Mouse (Mus musculus) left cerebral cortex, postnatal 14 days (tissue): ENCODE data around the gene Fbxl19. TPM values are rescaled to one million over a fixed set of nuclear protein-coding genes. Genes with fewer than 3 reads are reported as not detected.
"Not testable (repeated sequence)": the region's sequence is repeated elsewhere in the genome, so short reads cannot be mapped to it uniquely, and the experiment has no call there.

Experiments used
- DNase-seq, 2 experiments: peaks; one replicate each; pipeline ENCODE4 v3.0.0; 2021 to 2022; ENCODE audit warnings: low spot score in 2 of 2, mixed read lengths in 1 of 2
- intact Hi-C: fragments of 180-260 bp; cut with DNase I; formaldehyde crosslinking; loops from one replicate; pipeline ENCODE4 v1.15.1; 2025
- total RNA-seq, 2 experiments: library from RNA; stranded (reverse); gene quantifications; 2 replicates each; pipeline ENCODE4 v1.2.3; 2021

Gene Fbxl19
- total RNA-seq, 2 experiments from 2014 or later, result 89.1 to 89.8 TPM

DNA sequence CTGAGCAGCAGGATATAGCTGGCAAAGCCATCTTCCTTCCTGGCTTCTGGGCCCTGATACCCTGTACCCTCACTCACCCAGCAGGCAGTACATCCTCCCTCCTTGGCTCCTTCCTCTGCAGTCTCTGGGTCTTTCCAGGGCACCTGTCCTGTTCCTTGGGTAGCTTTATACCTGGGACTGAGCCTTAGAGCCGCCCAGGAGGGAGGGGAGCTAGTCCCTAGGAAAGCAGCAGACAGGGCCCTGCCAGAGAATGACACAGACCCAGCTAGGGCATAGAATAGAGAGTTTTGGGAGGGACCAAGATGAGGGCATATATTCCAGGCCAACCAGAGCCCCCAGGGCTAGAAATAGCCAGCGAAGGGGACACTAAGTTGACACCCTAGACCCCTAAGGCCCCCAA lies 18.9 kb upstream of the Fbxl19 start:
- intact Hi-C loops, result no loop called here
- no peak for DNase-seq

GRCm38 (mm10) chr7:127725924-127726323 lies 18.4 kb upstream of the Fbxl19 start:
- intact Hi-C loops, result no loop called here
- no peak for DNase-seq

GRCm38 (mm10) chr7:127727898-127728297 lies 16.4 kb upstream of the Fbxl19 start:
- no peak for DNase-seq
- intact Hi-C loops, result no loop called here

DNA sequence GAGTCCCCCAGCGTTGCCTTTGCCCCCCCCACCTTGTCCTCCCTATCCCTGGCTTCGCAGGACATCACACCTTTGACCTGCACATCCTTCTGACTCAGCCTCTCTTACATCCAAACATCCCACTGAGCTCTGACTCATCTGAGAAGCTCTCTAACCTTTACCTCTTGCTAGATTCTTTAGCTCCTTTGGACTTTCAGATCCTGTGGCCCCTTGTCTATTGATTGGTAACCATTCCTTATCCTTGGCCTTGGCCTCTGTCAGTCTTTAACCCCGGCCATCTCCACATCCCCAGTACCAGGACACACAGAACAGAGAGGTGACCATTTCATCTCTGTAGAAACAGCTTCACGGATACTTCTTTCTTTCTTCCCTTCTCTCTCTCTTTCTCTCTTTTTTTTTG lies 14.2 kb upstream of the Fbxl19 start:
- intact Hi-C loops, result no loop called here
- no peak for DNase-seq

GRCm38 (mm10) chr7:127732066-127732465 lies 12.3 kb upstream of the Fbxl19 start, which contains the start of gene Ctf2:
TSS of gene Ctf2 (minus strand) at chr7:127732166.
- DNase-seq, intact Hi-C loops: not testable (repeated sequence)

DNA sequence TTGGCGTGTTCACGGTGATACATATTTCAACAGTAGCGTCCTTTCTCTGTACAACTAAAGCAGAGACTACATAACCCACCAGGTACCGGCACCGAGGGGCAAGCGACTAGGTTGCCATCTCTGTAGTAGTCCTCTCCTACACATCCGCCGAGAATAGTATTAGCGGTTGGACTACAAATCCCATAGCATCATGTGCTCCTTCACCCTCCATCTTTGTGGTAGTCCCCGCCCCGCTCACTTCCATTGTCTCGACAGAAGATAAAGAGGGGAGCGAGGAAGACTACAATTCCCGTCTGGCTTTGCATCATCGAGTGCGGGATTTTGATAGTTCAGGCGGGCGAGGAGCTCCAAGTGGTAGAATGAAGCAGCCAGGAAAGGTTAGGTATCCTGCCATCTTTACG lies 908 bp downstream of the Fbxl19 start:
- intact Hi-C loops, result no loop called here

DNA sequence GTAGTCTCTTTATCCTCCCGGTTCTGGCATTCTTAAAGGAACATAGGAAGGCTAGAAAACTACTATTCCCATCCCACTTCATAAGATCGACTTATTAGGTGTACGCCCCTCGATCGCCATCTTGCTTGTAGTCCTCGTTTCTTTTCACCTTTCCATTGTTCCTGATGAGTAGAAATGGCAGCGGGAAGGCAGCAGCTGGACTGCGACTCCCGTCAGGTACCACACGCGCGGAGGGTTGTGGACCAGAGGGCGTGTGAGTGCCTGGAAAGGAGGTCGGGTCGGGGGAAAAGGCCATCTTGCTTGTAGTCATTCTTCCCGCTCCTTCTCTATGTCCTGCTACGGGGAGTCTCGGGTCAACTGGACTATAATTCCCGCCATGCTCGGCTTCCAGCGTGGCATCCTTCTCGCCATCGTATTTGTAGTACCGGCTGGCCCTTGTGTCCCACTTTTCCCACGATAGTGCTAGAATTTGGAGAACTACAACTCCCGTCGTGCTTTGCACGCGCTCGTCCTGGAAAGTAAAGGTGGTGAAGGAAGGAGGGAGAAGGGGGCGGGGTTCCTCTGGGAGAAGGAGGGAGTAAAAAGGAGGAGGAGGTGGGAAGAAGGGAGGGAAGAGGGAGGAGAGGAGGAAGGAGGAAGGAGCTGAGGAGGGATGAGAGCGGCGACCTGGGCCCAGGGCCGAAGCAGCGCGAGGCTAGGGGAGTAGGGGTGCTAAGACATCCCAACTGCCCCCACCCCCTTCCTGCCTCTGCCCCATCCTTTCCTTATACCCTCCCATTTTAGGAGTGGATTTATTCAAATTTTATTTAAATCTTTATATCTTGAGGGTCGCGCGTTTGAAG lies 1.5 kb downstream of the Fbxl19 start:
- peak; percentile 97 to 99 for DNase-seq
- intact Hi-C loops, result no loop called here

More for the DNA sequence above, 908 bp downstream of the Fbxl19 start:
- DNase-seq, result peak; percentile 94 to 99

- DNase-seq, result no peak
- intact Hi-C loops, result no loop called here
Measured at GRCm38 (mm10) chr7:127746494-127747491, 2.5 kb downstream of the Fbxl19 start.

GRCm38 (mm10) chr7:127747559-127748234 lies 3.4 kb downstream of the Fbxl19 start:
- intact Hi-C loops, result no loop called here
- no peak for DNase-seq

DNA sequence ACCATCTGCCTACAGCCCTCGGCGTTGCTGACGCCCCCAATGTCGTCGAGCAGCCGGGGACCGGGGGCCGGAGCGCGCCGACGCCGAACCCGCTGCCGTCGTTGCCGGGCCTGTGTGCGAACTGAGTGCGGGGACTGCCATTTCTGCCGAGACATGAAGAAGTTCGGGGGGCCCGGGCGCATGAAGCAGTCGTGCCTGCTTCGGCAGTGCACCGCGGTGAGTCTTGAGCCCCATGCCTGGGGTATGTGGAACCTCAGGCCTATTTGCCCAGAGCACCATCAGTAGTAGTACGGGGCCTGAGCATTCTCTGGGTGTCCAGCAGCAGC lies 3.9 kb downstream of the Fbxl19 start:
- intact Hi-C loops, result no loop called here

GRCm38 (mm10) chr7:127750131-127751127 lies 6.1 kb downstream of the Fbxl19 start:
- peak; percentile 69 to 81 for DNase-seq
- intact Hi-C loops, result no loop called here

More for the DNA sequence above, 3.9 kb downstream of the Fbxl19 start:
- no peak for DNase-seq

- intact Hi-C loops, result no loop called here
- DNase-seq, result no peak
Measured at GRCm38 (mm10) chr7:127751619-127752018, 7.3 kb downstream of the Fbxl19 start.

DNA sequence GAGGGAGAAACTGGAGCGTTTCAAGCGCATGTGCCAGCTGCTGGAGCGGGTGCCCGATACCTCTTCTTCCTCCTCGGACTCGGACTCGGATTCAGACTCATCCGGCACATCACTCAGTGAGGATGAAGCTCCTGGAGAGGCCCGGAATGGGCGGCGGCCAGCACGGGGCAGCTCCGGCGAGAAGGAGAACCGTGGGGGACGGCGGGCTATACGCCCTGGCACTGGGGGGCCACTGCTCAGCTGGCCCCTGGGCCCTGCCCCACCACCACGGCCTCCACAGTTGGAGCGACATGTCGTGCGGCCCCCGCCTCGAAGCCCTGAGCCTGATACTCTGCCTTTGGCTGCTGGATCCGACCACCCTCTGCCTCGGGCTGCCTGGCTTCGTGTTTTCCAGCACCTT lies 7.7 kb downstream of the Fbxl19 start:
- intact Hi-C loops, result no loop called here
- DNase-seq, result no peak

DNA sequence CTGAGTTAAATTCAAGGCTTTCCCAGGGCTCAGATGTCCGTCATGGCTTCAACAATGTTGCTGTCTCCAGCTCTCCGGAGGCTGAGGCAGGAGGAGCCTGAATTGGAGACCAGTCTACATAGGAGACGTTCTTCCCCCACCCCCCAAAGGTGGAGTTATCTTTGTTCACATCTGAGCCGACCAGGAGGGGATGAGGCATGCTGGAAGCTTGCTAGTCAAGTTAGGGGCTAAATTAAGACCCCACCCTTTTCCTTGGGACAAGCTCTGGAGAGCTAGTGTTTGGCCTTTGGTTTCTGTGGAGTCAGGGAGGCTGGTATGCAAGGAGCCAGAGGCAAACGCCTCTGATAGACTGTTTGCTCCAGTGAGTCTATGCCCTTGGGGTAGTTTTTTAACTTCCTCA lies 8.8 kb downstream of the Fbxl19 start:
- no peak for DNase-seq
- intact Hi-C loops, result no loop called here

GRCm38 (mm10) chr7:127753741-127754140 lies 9.4 kb downstream of the Fbxl19 start:
- no peak for DNase-seq

DNA sequence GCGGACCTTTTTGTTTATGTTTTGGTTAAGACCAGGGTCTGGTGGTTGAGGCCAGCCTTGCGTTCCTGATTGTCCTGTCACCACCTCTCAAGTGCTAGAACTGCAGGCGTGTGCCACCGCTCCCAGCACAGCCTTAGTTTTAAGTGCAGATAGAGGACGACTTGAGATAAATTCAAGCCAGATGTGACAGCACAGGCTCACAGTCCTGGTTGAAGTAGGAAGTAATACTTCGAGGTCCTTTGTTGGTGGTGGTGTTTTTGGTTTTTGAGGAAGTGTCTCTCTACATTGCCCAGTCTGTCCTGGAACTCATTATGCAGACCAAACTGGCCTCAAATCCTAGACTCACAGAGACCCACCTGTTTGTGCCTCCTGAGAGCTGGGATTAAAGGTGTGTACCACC lies 15.4 kb downstream of the Fbxl19 start:
- no peak for DNase-seq
- intact Hi-C loops, result loop anchor here (5.0 kb wide), 1 partner anchor 87 kb away; no protein-coding TSS in a partner anchor

More at GRCm38 (mm10) chr7:127753741-127754140, 9.4 kb downstream of the Fbxl19 start:
- intact Hi-C loops, result no loop called here

DNA sequence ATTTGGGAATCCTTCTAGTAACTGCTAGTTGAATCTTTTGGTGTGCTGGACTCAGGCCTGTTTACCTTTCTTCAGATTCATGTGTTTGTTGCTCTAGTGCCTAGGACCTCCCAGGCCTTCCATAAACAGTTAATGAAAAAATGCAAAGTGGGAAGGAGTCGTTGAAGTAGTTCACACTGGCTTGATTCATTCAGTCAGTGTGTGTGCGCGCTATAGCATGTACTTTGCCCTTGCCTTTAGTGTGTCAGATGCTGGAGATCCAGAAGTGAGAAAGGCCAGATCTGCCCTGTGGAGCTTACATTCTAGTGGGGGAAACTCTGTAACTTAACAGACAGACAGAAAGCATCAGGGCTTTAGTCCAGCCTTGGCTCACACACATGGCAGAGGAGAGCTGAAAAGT lies 16.1 kb downstream of the Fbxl19 start:
- no peak for DNase-seq
- intact Hi-C loops, result no loop called here

DNA sequence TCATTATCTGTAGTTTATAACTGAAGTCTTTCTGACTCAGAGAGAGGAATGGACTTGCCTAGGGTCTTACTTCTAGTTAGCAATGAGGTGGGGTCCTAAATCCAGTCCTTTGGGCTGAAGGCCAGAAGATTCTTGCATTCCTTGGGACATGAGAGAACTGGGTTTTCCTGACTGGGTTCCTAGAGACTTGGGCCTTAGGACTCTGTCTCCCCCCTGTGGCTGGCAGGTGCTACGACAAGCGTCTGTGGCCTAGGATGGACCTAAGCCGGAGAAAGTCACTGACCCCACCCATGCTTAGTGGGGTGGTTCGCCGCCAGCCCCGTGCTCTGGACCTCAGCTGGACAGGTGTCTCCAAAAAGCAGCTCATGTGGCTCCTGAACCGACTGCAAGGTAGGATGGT lies 16.7 kb downstream of the Fbxl19 start:
- peak; percentile 54 to 64 for DNase-seq
- intact Hi-C loops, result no loop called here
